Mouse (Mus musculus) gastrocnemius, postnatal 10 days (tissue): ENCODE results near the gene Supt5. TPM values are rescaled to one million over a fixed set of nuclear protein-coding genes. Genes with fewer than 3 reads are reported as not detected.

Experiments used
- DNase-seq: peaks from one replicate; pipeline ENCODE4 v3.0.0; 2021; ENCODE audit warnings: mixed read lengths
- total RNA-seq, 2 experiments: library from RNA; stranded (reverse); gene quantifications; 2 replicates each; pipeline ENCODE4 v1.2.3; 2021

Gene Supt5
- total RNA-seq, 2 experiments from 2014 or later: 65.5 to 67.0 TPM

- DNase-seq: peak; percentile 89
Measured at GRCm38 (mm10) chr7:28375176-28375921, 36.8 kb upstream of the Supt5 start.

- no peak for DNase-seq
Measured at GRCm38 (mm10) chr7:28374647-28375046, 36.1 kb upstream of the Supt5 start.

- no peak for DNase-seq
Measured at GRCm38 (mm10) chr7:28373891-28374495, 35.4 kb upstream of the Supt5 start.

GRCm38 (mm10) chr7:28373131-28373581 lies 34.6 kb upstream of the Supt5 start:
- DNase-seq: peak; percentile 74

DNA sequence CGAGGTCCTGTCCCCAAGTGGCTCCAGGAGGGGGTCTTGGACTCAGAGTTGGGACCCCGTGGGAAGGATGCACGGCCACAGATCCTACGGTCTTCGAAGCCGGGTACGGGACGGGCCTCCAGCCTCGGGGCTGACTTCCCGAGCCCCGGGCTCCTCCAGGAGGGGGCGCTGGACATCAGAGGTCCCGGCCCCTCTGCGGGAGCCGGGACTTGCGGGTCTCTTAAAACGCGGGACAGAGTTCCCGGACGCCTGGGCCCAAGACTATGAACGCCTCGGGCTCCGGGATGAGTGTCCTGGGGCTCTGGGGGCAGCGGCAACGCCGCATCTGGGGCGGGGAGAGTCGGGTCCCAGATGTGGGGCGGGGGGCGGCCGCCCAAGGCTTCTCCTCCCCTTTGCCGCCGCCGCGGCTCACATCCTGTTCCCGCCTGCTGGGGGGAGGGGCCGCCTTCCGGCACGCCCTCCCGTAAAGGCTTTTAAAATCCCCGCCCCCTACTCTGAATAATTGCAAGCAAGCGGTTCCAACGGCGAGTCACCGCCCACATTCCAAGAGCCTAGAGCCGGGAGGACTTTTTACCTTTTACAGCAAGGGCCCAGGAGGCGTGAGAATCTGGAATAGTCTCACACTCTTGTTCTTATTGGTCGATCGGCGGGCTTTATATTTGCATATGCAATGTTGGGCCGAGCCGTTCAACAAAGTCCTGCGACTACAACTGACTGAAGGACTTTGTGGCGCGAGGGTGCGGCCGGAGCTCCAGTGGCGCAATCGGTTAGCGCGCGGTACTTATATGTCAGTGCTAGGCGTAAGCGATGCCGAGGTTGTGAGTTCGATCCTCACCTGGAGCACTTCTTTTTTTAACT lies 33.9 kb upstream of the Supt5 start, which contains the start of gene Plekhg2:
Gene Plekhg2 (minus strand): TSS at position 349 of the 858 bp plus-strand sequence.
- peak; percentile 96 for DNase-seq

DNA sequence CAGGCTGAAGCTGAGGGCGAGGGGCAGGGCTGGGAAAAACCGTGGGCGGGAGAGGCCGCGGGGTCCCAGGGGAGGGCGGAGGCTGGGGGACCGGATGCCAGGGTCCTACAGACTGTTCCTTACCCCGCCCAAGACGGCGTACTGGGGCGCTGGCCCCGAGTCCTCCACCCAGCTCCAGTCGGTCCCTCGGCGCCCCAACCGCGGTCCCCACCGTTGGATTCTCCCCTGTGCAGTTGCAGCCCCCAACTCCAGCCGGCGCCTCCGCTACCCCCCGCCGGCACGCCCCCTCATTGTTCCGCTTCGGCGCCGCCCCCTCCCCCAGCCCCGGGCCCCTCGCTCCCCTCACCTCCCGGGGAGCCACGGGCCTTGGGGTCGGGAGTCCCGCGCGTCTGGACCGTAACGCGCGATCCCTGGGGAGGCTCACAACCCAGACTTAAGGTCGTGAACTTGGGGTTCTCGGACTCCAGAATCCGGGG lies 33.0 kb upstream of the Supt5 start:
- peak; percentile 75 for DNase-seq

DNA sequence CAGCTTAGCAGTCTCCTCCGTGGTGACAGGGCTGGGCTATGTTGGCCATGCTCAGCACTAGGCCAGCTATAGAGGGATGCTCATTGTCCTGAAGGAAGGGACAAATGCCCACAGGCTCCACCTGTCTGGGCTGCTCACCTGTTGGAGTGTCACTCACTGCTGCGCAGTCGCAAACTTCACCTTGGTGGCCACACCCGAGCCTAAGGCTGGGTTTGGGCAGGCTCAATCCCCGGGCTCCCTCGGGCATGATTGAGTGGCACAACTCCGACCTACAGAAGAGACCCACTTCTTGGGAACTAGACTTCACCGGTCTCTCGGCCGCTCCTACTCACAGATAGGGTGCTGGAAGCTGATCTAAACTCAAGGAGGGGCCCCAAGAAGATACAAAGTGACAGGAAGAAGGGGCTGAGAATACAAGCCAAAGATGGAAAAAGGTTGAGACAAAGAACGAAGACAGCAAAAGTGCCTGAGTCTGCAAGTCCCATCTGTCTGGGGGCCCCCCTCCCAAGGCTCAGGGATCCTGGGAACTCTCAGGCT lies 32.5 kb upstream of the Supt5 start:
- DNase-seq: no peak

DNA sequence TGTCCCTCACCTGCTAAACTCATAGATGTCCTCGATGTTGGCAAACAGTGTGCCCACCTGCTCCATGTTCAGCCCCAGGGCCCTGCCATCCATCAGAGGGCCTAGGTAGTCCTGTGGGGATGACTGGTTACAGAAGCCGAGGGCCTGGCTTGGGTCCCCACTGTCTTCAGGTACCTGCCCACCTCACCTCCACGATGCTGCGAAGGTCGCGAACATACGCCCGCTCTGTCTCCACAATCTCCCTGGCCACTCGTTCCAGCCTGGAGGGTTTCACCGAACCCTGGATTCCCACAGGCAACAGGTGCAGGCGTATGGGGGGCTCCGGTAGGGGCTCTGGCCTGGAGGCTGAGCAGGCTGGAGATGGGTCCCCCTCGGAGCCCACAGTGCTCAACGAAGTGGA lies 31.5 kb upstream of the Supt5 start:
- DNase-seq: no peak

DNA sequence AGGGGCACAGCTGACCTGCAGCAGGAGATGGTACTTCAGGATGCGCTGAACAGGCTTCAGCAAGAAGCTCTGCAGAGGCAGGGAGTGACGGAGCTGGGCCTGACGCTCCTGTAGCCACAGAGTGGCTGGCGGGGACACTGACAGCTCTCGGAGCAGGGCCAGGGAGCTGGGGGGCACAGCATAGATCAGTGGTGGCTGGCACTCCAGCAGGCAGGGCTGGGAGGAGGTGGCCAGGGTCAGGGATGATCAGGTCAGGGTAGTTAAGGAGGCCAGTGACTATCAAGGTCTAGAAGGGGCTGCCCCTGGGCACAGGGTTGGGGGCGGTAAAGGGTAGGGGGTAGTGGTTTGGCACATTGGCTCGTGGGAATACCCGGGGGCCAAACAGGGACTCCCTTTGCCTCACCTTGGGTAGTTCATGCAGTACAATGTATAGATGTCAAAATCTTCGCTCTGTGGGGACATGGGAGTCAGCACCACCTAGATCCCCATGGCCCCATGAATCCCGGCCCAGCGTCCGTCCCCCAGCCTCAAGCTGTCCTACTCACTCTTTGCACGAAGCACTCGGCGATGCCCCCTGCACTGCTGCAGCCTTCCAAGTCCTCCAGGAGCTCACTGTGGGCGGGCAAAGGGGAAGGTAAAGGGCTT lies 29.9 kb upstream of the Supt5 start:
- DNase-seq: no peak

DNA sequence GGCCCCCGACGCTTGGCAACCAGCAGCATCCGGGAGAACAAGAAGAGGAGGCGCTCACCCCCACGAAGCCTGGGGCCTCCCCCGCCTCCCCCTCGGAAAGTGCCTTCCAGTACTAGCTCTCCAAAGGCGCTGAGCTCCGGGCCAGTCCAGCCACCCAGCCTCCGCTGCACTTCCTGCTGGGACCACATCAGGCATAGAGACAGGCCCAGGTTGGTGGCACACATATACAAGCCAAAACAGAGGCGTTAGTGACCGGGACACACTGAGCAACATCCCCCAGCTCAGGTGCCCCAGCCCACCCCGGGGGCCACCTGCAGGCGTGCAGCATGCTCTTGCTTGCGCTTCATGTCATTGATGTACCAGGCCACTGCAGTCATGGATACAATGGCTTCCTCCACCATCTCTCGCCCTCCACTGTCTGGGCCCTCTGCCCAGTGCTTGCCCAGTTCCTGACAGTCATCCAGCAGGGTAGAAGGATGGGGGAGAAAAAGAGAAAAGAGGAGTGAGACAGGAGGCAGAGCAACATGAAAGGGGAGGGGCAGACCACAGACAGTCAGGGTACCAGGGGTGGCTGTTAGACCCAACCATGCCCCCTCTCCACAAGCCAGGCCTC lies 29.2 kb upstream of the Supt5 start:
- DNase-seq: no peak

DNA sequence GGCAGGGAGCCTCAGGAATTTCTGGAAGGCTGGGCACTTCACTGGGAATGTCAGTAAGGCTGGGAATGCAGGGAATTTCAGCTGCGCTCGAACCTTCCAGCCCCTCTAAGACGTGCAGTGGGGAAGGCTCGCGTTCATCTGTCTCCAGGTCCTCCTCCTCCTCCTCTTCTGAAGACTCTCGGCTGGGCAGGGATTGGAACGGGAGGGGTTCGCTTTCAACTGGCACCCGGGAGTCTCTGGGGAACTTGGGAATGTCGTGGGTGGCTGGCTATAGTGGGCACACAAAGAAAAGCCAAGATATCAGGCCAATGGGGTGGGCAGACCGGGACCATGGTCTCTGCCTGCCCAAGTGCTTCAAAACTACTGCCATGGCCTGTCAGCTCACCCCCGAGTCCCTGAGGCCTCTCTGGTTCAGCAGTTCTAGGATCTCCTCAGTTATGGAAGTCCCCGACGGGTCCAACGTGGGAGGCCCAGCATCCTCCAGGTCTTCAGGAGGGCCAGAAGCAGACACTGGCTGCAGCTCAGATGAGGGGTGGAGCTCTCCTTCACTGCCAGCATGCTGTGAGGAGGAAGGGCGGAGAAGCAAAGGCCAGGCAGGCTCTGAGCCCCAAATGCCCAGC lies 24.0 kb upstream of the Supt5 start:
- no peak for DNase-seq

DNA sequence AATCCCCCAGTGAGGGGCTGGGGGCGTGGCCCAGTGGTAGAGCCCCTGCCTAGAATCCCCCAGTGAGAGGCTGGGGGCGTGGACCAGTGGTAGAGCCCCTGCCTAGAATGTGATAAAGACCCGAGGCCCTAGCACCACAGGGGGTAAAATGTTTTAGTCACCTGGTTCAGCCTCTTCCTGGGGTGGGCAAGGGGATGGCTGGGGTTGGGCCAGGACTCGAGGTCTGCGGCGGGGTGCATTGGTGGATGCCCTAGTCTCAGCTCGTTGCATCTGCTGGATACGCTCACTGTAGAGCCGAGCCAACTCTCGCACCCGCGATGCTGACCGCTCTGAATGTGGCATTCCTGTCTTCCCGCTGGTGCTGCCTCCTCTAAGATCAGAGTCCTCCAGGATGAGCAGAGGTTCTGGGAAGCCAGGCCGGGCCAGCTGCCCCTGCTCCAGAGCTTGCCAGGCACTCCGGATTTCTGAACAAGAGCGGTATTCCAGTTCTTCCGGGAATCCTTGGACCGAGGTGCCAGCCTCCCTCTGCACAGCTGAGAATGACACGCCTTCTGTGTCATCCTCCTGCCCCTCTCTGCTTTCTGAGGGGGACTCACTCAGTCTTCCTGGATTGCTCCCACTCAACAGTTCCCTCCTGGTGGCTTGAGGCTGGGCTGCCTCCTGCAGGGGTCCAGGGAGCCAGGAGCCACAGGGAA lies 23.2 kb upstream of the Supt5 start:
- DNase-seq: no peak

GRCm38 (mm10) chr7:28360291-28360690 lies 21.7 kb upstream of the Supt5 start:
- DNase-seq: no peak

GRCm38 (mm10) chr7:28359854-28360253 lies 21.3 kb upstream of the Supt5 start:
- no peak for DNase-seq

GRCm38 (mm10) chr7:28358431-28358830 lies 19.9 kb upstream of the Supt5 start:
- no peak for DNase-seq

DNA sequence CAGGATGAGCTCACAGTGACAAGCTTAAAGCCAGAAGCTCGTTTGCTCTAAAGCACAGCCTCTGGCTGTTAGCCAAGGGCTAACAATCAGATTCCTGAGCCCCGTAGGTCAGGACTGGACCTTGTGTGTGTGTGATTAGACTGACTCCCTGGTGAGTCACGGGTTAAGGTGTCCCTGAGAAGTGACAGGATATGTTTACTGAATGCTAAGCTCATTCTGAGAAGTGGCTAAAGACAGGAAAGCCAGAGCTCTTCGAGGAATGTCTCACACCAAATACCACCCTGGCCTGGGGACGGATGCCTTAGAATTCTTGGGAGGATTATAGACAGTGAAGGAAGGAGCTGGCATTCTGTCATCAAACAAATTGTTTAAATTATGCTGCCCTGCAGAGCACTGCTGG lies 19.4 kb upstream of the Supt5 start:
- no peak for DNase-seq

- DNase-seq: peak; percentile 58
Measured at GRCm38 (mm10) chr7:28356981-28357380, 18.4 kb upstream of the Supt5 start.

GRCm38 (mm10) chr7:28355221-28355620 lies 16.7 kb upstream of the Supt5 start:
- DNase-seq: no peak

GRCm38 (mm10) chr7:28354596-28354995 lies 16.1 kb upstream of the Supt5 start:
- no peak for DNase-seq

- DNase-seq: no peak
Measured at GRCm38 (mm10) chr7:28354113-28354581, 15.6 kb upstream of the Supt5 start.
